Mouse (Mus musculus): ENCODE results near the gene Itpr2. TPM values are rescaled to one million over a fixed set of nuclear protein-coding genes. Genes with fewer than 3 reads are reported as not detected.

Gene Itpr2
- polyA plus RNA-seq, 2 experiments: 0.64 to 1.7 TPM

DNA sequence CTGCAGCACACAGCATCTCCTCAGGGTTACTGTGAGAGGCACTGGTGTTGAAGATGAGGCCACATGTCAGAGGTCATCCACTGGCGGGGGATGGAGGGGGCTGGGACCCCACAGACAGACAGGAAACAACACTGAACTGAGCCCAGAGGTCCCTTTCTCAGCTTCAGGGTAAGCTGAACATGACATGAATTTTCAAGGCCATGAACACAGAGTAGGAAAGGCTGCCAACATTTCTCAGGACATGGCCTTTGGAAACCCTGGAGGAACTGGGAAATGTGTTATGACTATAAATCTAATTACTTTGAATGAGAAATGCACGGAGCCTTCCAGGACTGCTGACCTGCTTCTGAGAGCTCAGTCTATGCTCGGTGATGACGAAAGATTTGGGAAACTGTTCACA, 144.1 kb downstream of the Itpr2 start:
- Histone ChIP-seq H3K4me2 (ENCODE audit: low read depth) (no peak overlapping the region), H3K27ac (no peak overlapping the region), H3K4me3 (ENCODE audit: insufficient read depth in 1 of 2, low read depth in 2 of 2, low read length in 2 of 2) (no peak overlapping the region), H3K4me1 (replicated peaks; ENCODE audit: control insufficient read depth in 2 of 2, insufficient read depth in 2 of 2, low read length in 1 of 2) (no peaks in the 10 kb centered on the region), H3K9me3 (ENCODE audit: control insufficient read depth, low read length) (no peaks in the 10 kb centered on the region), H3K27me3 (ENCODE audit: control insufficient read depth, insufficient read depth, low read length) (no peaks in the 10 kb centered on the region), H3K9ac (replicated peaks) (no peak overlapping the region), H3K36me3 (replicated peaks; ENCODE audit: control insufficient read depth, insufficient read depth, low read depth) (no peaks in the 10 kb centered on the region)
- TF ChIP-seq EP300 (IDR thresholded peaks at IDR 0.05; ENCODE audit: low read depth) (no peak), CTCF (IDR thresholded peaks at IDR 0.05; ENCODE audit: low read depth) (no peak)
- WGBS (ENCODE audit: insufficient replicate concordance): 60% methylated on average over 4 of the region's 4 CpGs
- ATAC-seq (ENCODE audit: insufficient read depth) (no peak), DNase-seq (ENCODE audit: low read depth in 3 of 3, low spot score in 3 of 3) (no peak)

GRCm38 (mm10) chr6:146352258-146352805, 149.7 kb downstream of the Itpr2 start:
- Histone ChIP-seq H3K4me3 (ENCODE audit: insufficient read depth in 1 of 2, low read depth in 2 of 2, low read length in 2 of 2) (no peak overlapping the region), H3K4me1 (replicated peaks; ENCODE audit: control insufficient read depth in 2 of 2, insufficient read depth in 2 of 2, low read length in 1 of 2) (no peaks in the 10 kb centered on the region), H3K36me3 (replicated peaks; ENCODE audit: control insufficient read depth, insufficient read depth, low read depth) (no peaks in the 10 kb centered on the region), H3K9me3 (ENCODE audit: control insufficient read depth, low read length) (no peaks in the 10 kb centered on the region), H3K4me2 (ENCODE audit: low read depth) (no peak overlapping the region), H3K9ac (replicated peaks) (no peak overlapping the region), H3K27me3 (ENCODE audit: control insufficient read depth, insufficient read depth, low read length) (no peaks in the 10 kb centered on the region), H3K27ac (no peak overlapping the region)
- DNase-seq (ENCODE audit: low read depth in 3 of 3, low spot score in 3 of 3) (no peak), ATAC-seq (ENCODE audit: insufficient read depth) (no peak)
- TF ChIP-seq EP300 (IDR thresholded peaks at IDR 0.05; ENCODE audit: low read depth) (no peak), CTCF (IDR thresholded peaks at IDR 0.05; ENCODE audit: low read depth) (no peak)
- 61% methylated on average over 9 of the region's 9 CpGs for WGBS (ENCODE audit: insufficient replicate concordance)

GRCm38 (mm10) chr6:146351816-146352215, 150.2 kb downstream of the Itpr2 start:
- H3K4me2 ChIP-seq (ENCODE audit: low read depth): no peak overlapping the region
- H3K27me3 ChIP-seq (ENCODE audit: control insufficient read depth, insufficient read depth, low read length): no peaks in the 10 kb centered on the region
- DNase-seq (ENCODE audit: low read depth in 3 of 3, low spot score in 3 of 3) (no peak), ATAC-seq (ENCODE audit: insufficient read depth) (no peak)
- no peaks in the 10 kb centered on the region for H3K4me1 ChIP-seq (replicated peaks; ENCODE audit: control insufficient read depth in 2 of 2, insufficient read depth in 2 of 2, low read length in 1 of 2)
- TF ChIP-seq EP300 (IDR thresholded peaks at IDR 0.05; ENCODE audit: low read depth): no peak
- TF ChIP-seq CTCF (IDR thresholded peaks at IDR 0.05; ENCODE audit: low read depth): no peak
- H3K9me3 ChIP-seq (ENCODE audit: control insufficient read depth, low read length): no peaks in the 10 kb centered on the region
- no peak overlapping the region for H3K27ac ChIP-seq
- H3K4me3 ChIP-seq (ENCODE audit: insufficient read depth in 1 of 2, low read depth in 2 of 2, low read length in 2 of 2): no peak overlapping the region
- H3K9ac ChIP-seq (replicated peaks): no peak overlapping the region
- 64% methylated on average over 7 of the region's 7 CpGs for WGBS (ENCODE audit: insufficient replicate concordance)
- H3K36me3 ChIP-seq (replicated peaks; ENCODE audit: control insufficient read depth, insufficient read depth, low read depth): no peaks in the 10 kb centered on the region

DNA sequence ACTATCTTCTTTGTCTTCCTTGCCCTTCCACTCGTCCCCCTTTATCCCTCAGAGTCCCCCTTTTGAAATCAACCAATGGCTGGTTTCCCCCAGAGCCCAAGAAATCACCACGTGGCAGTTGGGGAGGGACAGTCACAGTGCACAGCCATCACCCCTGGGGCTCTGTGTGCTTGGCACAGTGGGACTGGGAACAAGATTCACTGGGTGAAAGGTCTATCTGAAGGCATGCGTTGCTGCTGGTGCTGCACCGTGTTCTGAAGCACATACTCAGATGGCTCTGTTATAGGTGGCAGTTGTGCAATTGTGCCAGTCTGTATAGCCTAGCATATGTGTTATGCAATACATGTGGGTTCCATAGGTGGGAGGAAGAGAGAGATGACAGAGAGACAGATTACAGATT, 154.5 kb downstream of the Itpr2 start:
- Histone ChIP-seq H3K36me3 (replicated peaks; ENCODE audit: control insufficient read depth, insufficient read depth, low read depth) (no peaks in the 10 kb centered on the region), H3K4me1 (replicated peaks; ENCODE audit: control insufficient read depth in 2 of 2, insufficient read depth in 2 of 2, low read length in 1 of 2) (no peaks in the 10 kb centered on the region), H3K4me2 (ENCODE audit: low read depth) (no peak overlapping the region), H3K4me3 (ENCODE audit: insufficient read depth in 1 of 2, low read depth in 2 of 2, low read length in 2 of 2) (no peak overlapping the region), H3K9me3 (ENCODE audit: control insufficient read depth, low read length) (no peaks in the 10 kb centered on the region), H3K27ac (no peak overlapping the region), H3K9ac (replicated peaks) (no peak overlapping the region), H3K27me3 (ENCODE audit: control insufficient read depth, insufficient read depth, low read length) (no peaks in the 10 kb centered on the region)
- WGBS (ENCODE audit: insufficient replicate concordance): 41% methylated on average over 4 of the region's 4 CpGs
- TF ChIP-seq CTCF (IDR thresholded peaks at IDR 0.05; ENCODE audit: low read depth) (no peak), EP300 (IDR thresholded peaks at IDR 0.05; ENCODE audit: low read depth) (no peak)
- ATAC-seq (ENCODE audit: insufficient read depth): no peak
- no peak for DNase-seq (ENCODE audit: low read depth in 3 of 3, low spot score in 3 of 3)

- Histone ChIP-seq H3K9ac (replicated peaks) (no peak overlapping the region), H3K9me3 (ENCODE audit: control insufficient read depth, low read length) (no peaks in the 10 kb centered on the region), H3K4me1 (replicated peaks; ENCODE audit: control insufficient read depth in 2 of 2, insufficient read depth in 2 of 2, low read length in 1 of 2) (no peaks in the 10 kb centered on the region), H3K4me3 (ENCODE audit: insufficient read depth in 1 of 2, low read depth in 2 of 2, low read length in 2 of 2) (no peak overlapping the region), H3K27me3 (ENCODE audit: control insufficient read depth, insufficient read depth, low read length) (no peaks in the 10 kb centered on the region), H3K27ac (no peak overlapping the region), H3K36me3 (replicated peaks; ENCODE audit: control insufficient read depth, insufficient read depth, low read depth) (no peaks in the 10 kb centered on the region), H3K4me2 (ENCODE audit: low read depth) (no peak overlapping the region)
- WGBS (ENCODE audit: insufficient replicate concordance): 78% methylated on average over 8 of the region's 8 CpGs
- no peak for DNase-seq (ENCODE audit: low read depth in 3 of 3, low spot score in 3 of 3)
- ATAC-seq (ENCODE audit: insufficient read depth): no peak
- TF ChIP-seq CTCF (IDR thresholded peaks at IDR 0.05; ENCODE audit: low read depth): no peak
- TF ChIP-seq EP300 (IDR thresholded peaks at IDR 0.05; ENCODE audit: low read depth): no peak
These were observed 155.4 kb downstream of the Itpr2 start for GRCm38 (mm10) chr6:146346545-146347195.
